Mouse (Mus musculus) bone marrow, adult 2 months (tissue): Measurements from ENCODE around the gene Bloc1s6.

Experiments
- CTCF ChIP-seq: fragments of 200-500 bp; IDR thresholded peaks from 2 replicates; pipeline ENCODE4 v1.5.1; 2011; ENCODE audit warnings: low read length, control low read depth; ENCODE audit not compliant: control insufficient read depth, insufficient read depth
- POLR2A ChIP-seq: fragments of 200-500 bp; IDR thresholded peaks from 2 replicates; pipeline ENCODE4 v1.6.1; 2011; ENCODE audit warnings: low read depth, mild to moderate bottlenecking, control low read depth, low read length, borderline replicate concordance; ENCODE audit not compliant: control insufficient read depth

DNA sequence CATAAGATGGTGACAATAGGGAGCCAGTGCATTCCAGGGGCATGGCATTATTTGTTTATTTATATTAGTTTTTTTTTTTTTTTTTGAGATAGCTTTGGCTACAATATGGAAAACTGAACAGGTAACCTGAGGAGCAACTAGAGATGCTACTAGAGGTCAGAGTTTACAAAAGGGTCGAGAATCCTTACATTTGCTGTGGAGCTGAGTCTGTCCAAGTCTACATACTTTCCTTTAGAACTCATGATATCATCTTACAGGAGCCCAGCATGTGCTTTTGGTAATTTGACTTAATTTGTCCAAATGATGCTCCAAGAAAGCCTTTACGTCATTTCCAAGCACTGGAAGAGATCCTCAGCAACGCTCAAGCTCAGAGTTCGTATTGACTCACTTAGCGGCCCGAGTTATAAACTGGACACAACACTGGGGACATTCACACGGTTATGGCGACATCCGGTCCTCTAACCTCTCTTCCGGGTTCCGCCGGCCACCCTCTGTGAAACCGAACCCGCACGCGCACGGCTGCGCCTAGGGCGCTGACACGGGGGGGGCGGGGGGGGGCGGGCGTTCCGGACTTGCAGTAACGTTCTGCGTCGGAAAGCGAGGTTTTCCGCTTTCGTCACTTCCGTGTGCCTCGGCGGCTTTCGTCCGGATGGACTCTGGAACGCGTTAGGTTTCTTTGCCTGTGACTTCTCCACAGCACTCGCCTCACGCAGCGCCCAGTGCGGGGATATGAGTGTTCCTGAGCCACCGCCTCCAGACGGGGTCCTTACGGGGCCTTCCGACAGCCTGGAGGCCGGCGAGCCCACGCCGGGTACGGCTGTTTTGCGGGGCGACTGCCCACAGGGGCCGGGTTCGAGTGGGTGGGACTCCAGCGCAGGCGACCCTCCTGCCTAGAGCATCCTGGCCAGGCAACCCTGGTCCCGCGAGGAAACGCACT is at the start of gene Bloc1s6:
- no peak for TF ChIP-seq CTCF
- TF ChIP-seq POLR2A, result peak; percentile 71; the same call in 1 of the 2 replicates
